ENCODE assay signal across 8 mouse cellular contexts in genomic region chr3:152395350-152396277, GRCm38 (mm10). TPM values are rescaled to one million over a fixed set of nuclear protein-coding genes. Genes with fewer than 3 reads are reported as not detected.
A peak's percentile ranks its signal among the peaks of the same experiment; 100 is the strongest.
DNase-seq lines count a peak whose midpoint lies in the region; ATAC-seq lines count a peak whose summit lies in the region.

TSS of gene Zzz3 (plus strand) at chr3:152395473.

- H3K4me1 ChIP-seq in brown adipose tissue, adult 24 weeks (ENCODE audit: control insufficient read depth, insufficient read depth, insufficient read length, low read length): peaks cover 4% of the 10 kb centered on the region; the same call in 1 of the 2 replicates
- H3K4me1 ChIP-seq in heart, embryonic 14.5 days (ENCODE audit: control insufficient read depth in 2 of 2, insufficient read depth in 2 of 2, low read length in 2 of 2): peaks cover 5 to 26% of the 10 kb centered on the region in 2 experiments; a peak in 3 of 4 replicates
- peaks cover 52% of the 10 kb centered on the region for H3K4me1 ChIP-seq in liver, embryonic 13.5 days (replicated peaks)
- peaks cover 24% of the 10 kb centered on the region for H3K4me1 ChIP-seq in stomach, embryonic 16.5 days (ENCODE audit: control insufficient read depth, insufficient read depth, low read length)

- peak; percentile 90 for ATAC-seq in heart, embryonic 14.5 days (ENCODE audit: insufficient number of reproducible peaks, insufficient read depth, low FRiP score, low read depth)
- peak; percentile 84 for ATAC-seq in liver, embryonic 13.5 days (ENCODE audit: low read depth)
- peak; percentile 94 for ATAC-seq in stomach, embryonic 16.5 days (ENCODE audit: insufficient read depth, low FRiP score)

- peak within 1 kb of the TSS; percentile 88 for H3K4me2 ChIP-seq in heart, embryonic 14.5 days (ENCODE audit: low read length)
- H3K4me2 ChIP-seq in liver, embryonic 13.5 days: peak within 1 kb of the TSS; percentile 84
- H3K4me2 ChIP-seq in stomach, embryonic 16.5 days (ENCODE audit: low read depth, low read length): peak within 1 kb of the TSS; percentile 70

- H3K9me3 ChIP-seq in heart, embryonic 14.5 days (ENCODE audit: control insufficient read depth, low read length): no peaks in the 10 kb centered on the region
- H3K9me3 ChIP-seq in liver, embryonic 13.5 days (replicated peaks): no peaks in the 10 kb centered on the region
- no peaks in the 10 kb centered on the region for H3K9me3 ChIP-seq in stomach, embryonic 16.5 days (replicated peaks; ENCODE audit: control insufficient read depth, low read length)

- H3K9ac ChIP-seq in heart, embryonic 14.5 days (ENCODE audit: low read length): peak within 1 kb of the TSS; percentile 93
- H3K9ac ChIP-seq in liver, embryonic 13.5 days: peak within 1 kb of the TSS; percentile 94
- peak within 1 kb of the TSS; percentile 96 for H3K9ac ChIP-seq in stomach, embryonic 16.5 days (ENCODE audit: low read length)

- WGBS in heart, embryonic 14.5 days: under 1% methylated on average over 103 of the region's 108 CpGs
- under 1% methylated on average over 83 of the region's 108 CpGs for WGBS in liver, embryonic 13.5 days (ENCODE audit: insufficient replicate concordance)
- under 1% methylated on average over 94 of the region's 108 CpGs for WGBS in stomach, embryonic 16.5 days

- H3K27ac ChIP-seq in brown adipose tissue, adult 24 weeks (replicated peaks; ENCODE audit: low read depth, low read length): peak within 1 kb of the TSS; percentile 99
- peak within 1 kb of the TSS; percentile 99 to 100 for H3K27ac ChIP-seq in heart, embryonic 14.5 days (replicated peaks in 1 of 2; ENCODE audit: control insufficient read depth in 1 of 2, insufficient read depth in 1 of 2, low read depth in 2 of 2, low read length in 2 of 2)
- peak within 1 kb of the TSS; percentile 96 for H3K27ac ChIP-seq in liver, embryonic 13.5 days
- H3K27ac ChIP-seq in stomach, embryonic 16.5 days (ENCODE audit: low read length): peak within 1 kb of the TSS; percentile 99

- H3K4me3 ChIP-seq in brown adipose tissue, adult 24 weeks (ENCODE audit: insufficient read depth, low read depth, low read length): peak within 1 kb of the TSS; percentile 90
- H3K4me3 ChIP-seq in heart, embryonic 14.5 days (ENCODE audit: control insufficient read depth in 1 of 2, insufficient read depth in 1 of 2, low read depth in 1 of 2, low read length in 2 of 2): peak within 1 kb of the TSS; percentile 83 to 93
- H3K4me3 ChIP-seq in liver, embryonic 13.5 days (replicated peaks): peak within 1 kb of the TSS; percentile 96
- H3K4me3 ChIP-seq in stomach, embryonic 16.5 days (replicated peaks; ENCODE audit: low read length): peak within 1 kb of the TSS; percentile 87

- peaks cover 30% of the 10 kb centered on the region for H3K36me3 ChIP-seq in heart, embryonic 14.5 days (ENCODE audit: control insufficient read depth, insufficient read depth, low read length)
- H3K36me3 ChIP-seq in liver, embryonic 13.5 days: peaks cover 25% of the 10 kb centered on the region
- H3K36me3 ChIP-seq in stomach, embryonic 16.5 days (ENCODE audit: control insufficient read depth, insufficient read depth, low read length): peaks cover 2% of the 10 kb centered on the region; the same call in 1 of the 2 replicates

- H3K27me3 ChIP-seq in heart, embryonic 14.5 days (ENCODE audit: control insufficient read depth, insufficient read depth, low read length): no peaks in the 10 kb centered on the region
- H3K27me3 ChIP-seq in liver, embryonic 13.5 days: no peaks in the 10 kb centered on the region
- H3K27me3 ChIP-seq in stomach, embryonic 16.5 days (ENCODE audit: control insufficient read depth, insufficient read depth, low read length): no peaks in the 10 kb centered on the region

- peak; percentile 95 for DNase-seq in CD4-positive, CD25-positive, alpha-beta regulatory T cell, adult 2 months (ENCODE audit: low read depth, low spot score)
- peak; percentile 62 for DNase-seq in fibroblast of lung, adult 2 months (ENCODE audit: low read depth)
- DNase-seq in kidney, postnatal 14 days: peak; percentile 95
- peak; percentile 79 for DNase-seq in liver, embryonic 13.5 days
- DNase-seq in neural tube, embryonic 10.5 days (ENCODE audit: extremely low spot score, low spot score): peak; percentile 89

RNA-seq across cellular contexts. Expression of gene Zzz3, which starts in this region (rescaled TPM):
- polyA plus RNA-seq in brown adipose tissue, adult 24 weeks (2012; ENCODE audit: insufficient read depth, insufficient read length, missing spikeins): 13.0 and 15.2 TPM in 2 replicates
- polyA plus RNA-seq in heart, embryonic 14.5 days (2014; fragmentation: Nextera tagmentation; extraction: Ambion mirVana): 34.5 and 36.3 TPM in 2 replicates
- 16.3 and 21.2 TPM in 2 replicates for polyA plus RNA-seq in liver, embryonic 13.5 days (2015; fragmentation: Nextera tagmentation; extraction: Ambion mirVana)
- polyA plus RNA-seq in stomach, embryonic 16.5 days (2015; fragmentation: Nextera tagmentation; extraction: Ambion mirVana): 36.8 and 37.9 TPM in 2 replicates

Comparison
In these comparisons a context has a peak if more than half of its experiments do, and no peak if none do; other contexts are left out.
1. Peak in every context shown above with its lines: DNase-seq, ATAC-seq, H3K4me3 ChIP-seq and H3K27ac ChIP-seq.